Mouse (Mus musculus) kidney, embryonic 16.5 days (tissue): Measurements from ENCODE around the gene Mdk. TPM values are rescaled to one million over a fixed set of nuclear protein-coding genes. Genes with fewer than 3 reads are reported as not detected.

Source experiments
- ATAC-seq: fragments of 200-750 bp; cut with Nextera tagmentation; 2 replicates; pipeline ENCODE4 v1.8.0; 2017; ENCODE audit warnings: moderate TSS enrichment; ENCODE audit not compliant: low FRiP score, low TSS enrichment
- H3K27ac ChIP-seq: fragments of 300-500 bp; sonication (generic); 2 replicates; pipeline ENCODE4 v1.5.1; 2014; ENCODE audit warnings: low read length
- H3K27me3 ChIP-seq: fragments of 300-500 bp; sonication (generic); 2 replicates; pipeline ENCODE4 v1.6.1; 2014; ENCODE audit warnings: low read length, control low read depth, mixed read lengths; ENCODE audit not compliant: insufficient read depth
- H3K36me3 ChIP-seq: fragments of 300-500 bp; sonication (generic); 2 replicates; pipeline ENCODE4 v1.6.1; 2014; ENCODE audit warnings: low read length, control low read depth, mixed read lengths; ENCODE audit not compliant: insufficient read depth
- H3K4me1 ChIP-seq: fragments of 300-500 bp; sonication (generic); 2 replicates; pipeline ENCODE4 v1.6.1; 2014; ENCODE audit warnings: low read length, control low read depth, mixed read lengths; ENCODE audit not compliant: insufficient read depth
- H3K4me2 ChIP-seq: fragments of 300-500 bp; sonication (generic); replicated peaks from 2 replicates; pipeline ENCODE4 v1.6.1; 2014; ENCODE audit warnings: low read depth, low read length
- H3K4me3 ChIP-seq: fragments of 300-500 bp; sonication (generic); 2 replicates; pipeline ENCODE4 v1.5.1; 2014; ENCODE audit warnings: mild to moderate bottlenecking, low read length
- H3K9ac ChIP-seq: fragments of 300-500 bp; sonication (generic); replicated peaks from 2 replicates; pipeline ENCODE4 v1.6.1; 2014; ENCODE audit warnings: low read length
- H3K9me3 ChIP-seq: fragments of 300-500 bp; sonication (generic); 2 replicates; pipeline ENCODE4 v1.6.1; 2016; ENCODE audit warnings: low read length, control low read depth
- WGBS: fragments of 180-500 bp; shearing (Covaris S2); extraction: QIAGEN DNeasy Blood & Tissue Kit; methylation state at CpG from one replicate; pipeline ENCODE4 v1.1.7; 2014; 5-methylcytosine and 5-hydroxymethylcytosine counted together
- microRNA-seq: library from miRNA; unstranded; fragments of <30 nt; microRNA quantifications from one replicate; pipeline ENCODE4, GENCODE M21; 2016
- polyA plus RNA-seq: library from polyadenylated mRNA; unstranded; fragments of >200 nt; fragmentation: Nextera tagmentation; extraction: Ambion mirVana; gene quantifications from 2 replicates; pipeline ENCODE4 v1.2.1, GENCODE M21; 2015

The Mdk gene
- polyA plus RNA-seq, 1 experiment from 2014 or later: 1,159 TPM

- Histone ChIP-seq H3K36me3 (peaks cover 19% of the 10 kb centered on the region), H3K4me2 (no peak overlapping the region), H3K4me3 (no peak overlapping the region), H3K27me3 (no peaks in the 10 kb centered on the region), H3K9ac (no peak overlapping the region), H3K4me1 (no peaks in the 10 kb centered on the region), H3K9me3 (no peaks in the 10 kb centered on the region), H3K27ac (no peak overlapping the region)
- WGBS: 34% methylated on average over 5 of the region's 5 CpGs
- no peak for ATAC-seq
Measured at GRCm38 (mm10) chr2:91902336-91902735, 29.8 kb downstream of the Mdk start.

GRCm38 (mm10) chr2:91900431-91900830 lies 31.7 kb downstream of the Mdk start:
- no peak overlapping the region for H3K4me2 ChIP-seq
- no peak overlapping the region for H3K27ac ChIP-seq
- no peaks in the 10 kb centered on the region for H3K9me3 ChIP-seq
- H3K36me3 ChIP-seq: peaks cover 13% of the 10 kb centered on the region
- WGBS: 92% methylated on average over 8 of the region's 8 CpGs
- H3K4me1 ChIP-seq: no peaks in the 10 kb centered on the region
- no peak overlapping the region for H3K9ac ChIP-seq
- no peaks in the 10 kb centered on the region for H3K27me3 ChIP-seq
- H3K4me3 ChIP-seq: no peak overlapping the region
- no peak for ATAC-seq

- WGBS: 90% methylated on average over 3 of the region's 3 CpGs
- H3K4me1 ChIP-seq: no peaks in the 10 kb centered on the region
- H3K4me2 ChIP-seq: no peak overlapping the region
- no peaks in the 10 kb centered on the region for H3K27me3 ChIP-seq
- H3K9ac ChIP-seq: no peak overlapping the region
- no peak for ATAC-seq
- H3K27ac ChIP-seq: no peak overlapping the region
- no peaks in the 10 kb centered on the region for H3K9me3 ChIP-seq
- no peak overlapping the region for H3K4me3 ChIP-seq
- H3K36me3 ChIP-seq: peaks cover 11% of the 10 kb centered on the region
Measured at GRCm38 (mm10) chr2:91899141-91899540, 33.0 kb downstream of the Mdk start.

GRCm38 (mm10) chr2:91897968-91898367 lies 34.1 kb downstream of the Mdk start:
- no peaks in the 10 kb centered on the region for H3K4me1 ChIP-seq
- H3K9me3 ChIP-seq: no peaks in the 10 kb centered on the region
- H3K9ac ChIP-seq: no peak overlapping the region
- H3K36me3 ChIP-seq: peaks cover 11% of the 10 kb centered on the region
- ATAC-seq: no peak
- H3K27me3 ChIP-seq: no peaks in the 10 kb centered on the region
- H3K27ac ChIP-seq: no peak overlapping the region
- no peak overlapping the region for H3K4me3 ChIP-seq
- no peak overlapping the region for H3K4me2 ChIP-seq

- Histone ChIP-seq H3K27me3 (no peaks in the 10 kb centered on the region), H3K9ac (no peak overlapping the region), H3K27ac (no peak overlapping the region), H3K4me3 (no peak overlapping the region), H3K9me3 (no peaks in the 10 kb centered on the region), H3K4me2 (no peak overlapping the region), H3K36me3 (peaks cover 4% of the 10 kb centered on the region), H3K4me1 (no peaks in the 10 kb centered on the region)
- WGBS: 87% methylated on average over 3 of the region's 3 CpGs
- no peak for ATAC-seq
Measured at GRCm38 (mm10) chr2:91895401-91895800, 36.7 kb downstream of the Mdk start.

GRCm38 (mm10) chr2:91894716-91895115 lies 37.4 kb downstream of the Mdk start:
- no peaks in the 10 kb centered on the region for H3K27me3 ChIP-seq
- H3K36me3 ChIP-seq: no peaks in the 10 kb centered on the region
- no peak overlapping the region for H3K9ac ChIP-seq
- H3K4me3 ChIP-seq: no peak overlapping the region
- H3K9me3 ChIP-seq: no peaks in the 10 kb centered on the region
- no peaks in the 10 kb centered on the region for H3K4me1 ChIP-seq
- WGBS: 84% methylated on average over 3 of the region's 3 CpGs
- no peak overlapping the region for H3K27ac ChIP-seq
- ATAC-seq: no peak
- no peak overlapping the region for H3K4me2 ChIP-seq

- H3K4me3 ChIP-seq: no peak overlapping the region
- 88% methylated on average over 4 of the region's 4 CpGs for WGBS
- no peak for ATAC-seq
Measured at GRCm38 (mm10) chr2:91884616-91885015, 47.5 kb downstream of the Mdk start.

GRCm38 (mm10) chr2:91883961-91884360 lies 48.1 kb downstream of the Mdk start:
- ATAC-seq: no peak
- 83% methylated on average over 4 of the region's 4 CpGs for WGBS
- Histone ChIP-seq H3K9me3 (no peaks in the 10 kb centered on the region), H3K27ac (no peak overlapping the region), H3K4me2 (no peak overlapping the region), H3K27me3 (no peaks in the 10 kb centered on the region), H3K4me3 (no peak overlapping the region), H3K4me1 (no peaks in the 10 kb centered on the region), H3K36me3 (peaks cover 14% of the 10 kb centered on the region), H3K9ac (no peak overlapping the region)

More at GRCm38 (mm10) chr2:91884616-91885015, 47.5 kb downstream of the Mdk start:
- no peaks in the 10 kb centered on the region for H3K27me3 ChIP-seq
- no peak overlapping the region for H3K27ac ChIP-seq
- H3K4me2 ChIP-seq: no peak overlapping the region
- H3K9ac ChIP-seq: no peak overlapping the region
- H3K36me3 ChIP-seq: peaks cover 14% of the 10 kb centered on the region
- H3K9me3 ChIP-seq: no peaks in the 10 kb centered on the region
- no peaks in the 10 kb centered on the region for H3K4me1 ChIP-seq

Small RNA genes within 50 kb of the gene (microRNA-seq; reads per million reads assigned to microRNA genes)
- not detected for gene Mir6999

Other genes with a start within 250 kb of the Mdk start
- gene Atg13, start 221.7 kb downstream of the Mdk start, polyA plus RNA-seq: 29.1 and 29.2 TPM in 2 replicates
- gene Harbi1, start 221.4 kb downstream of the Mdk start, polyA plus RNA-seq: 20.6 and 24.7 TPM in 2 replicates
- gene Ambra1, start 202.2 kb downstream of the Mdk start, polyA plus RNA-seq: 20.7 and 24.5 TPM in 2 replicates
- 0.11 and 0.19 TPM in 2 replicates for gene Chrm4, start 5.0 kb downstream of the Mdk start, polyA plus RNA-seq
- 0.27 and 0.71 TPM in 2 replicates for gene Gm9821, start 13.4 kb upstream of the Mdk start, polyA plus RNA-seq
- gene Dgkz, start 43.6 kb upstream of the Mdk start, polyA plus RNA-seq: 52.0 and 52.1 TPM in 2 replicates
- 12.3 and 14.9 TPM in 2 replicates for gene Creb3l1, start 92.2 kb upstream of the Mdk start, polyA plus RNA-seq
- 25.2 and 33.8 TPM in 2 replicates for gene Phf21a, start 160.8 kb upstream of the Mdk start, polyA plus RNA-seq